Mouse (Mus musculus): ENCODE results near the gene Ifna5.

GRCm38 (mm10) chr4:88838828-88839227 is 3.5 kb downstream of the Ifna5 start:
- TF ChIP-seq POLR2A (IDR thresholded peaks at IDR 0.05; ENCODE audit: low read depth, low read length) (no peak), CTCF (IDR thresholded peaks at IDR 0.05; ENCODE audit: extremely low read depth, insufficient read length, insufficient replicate concordance, low read depth, low read length) (no peak)

Data from small intestine, adult 2 months (tissue).